Mouse (Mus musculus): Measurements from ENCODE around the gene Cog8.

The Cog8 gene

GRCm38 (mm10) chr8:107056076-107056972, at the start of gene Cog8, which contains the start of gene Nip7:
Cog8 (minus strand) TSS chr8:107056689.
Nip7 (plus strand) TSS chr8:107056877.
- peak; percentile 89 for DNase-seq (ENCODE audit: low spot score)

- peak; percentile 82 for DNase-seq (ENCODE audit: low spot score)
These were observed 48.1 kb upstream of the Cog8 start for GRCm38 (mm10) chr8:107104547-107104946.

- no peak for DNase-seq (ENCODE audit: low spot score)
These were observed 44.1 kb upstream of the Cog8 start for GRCm38 (mm10) chr8:107100635-107101034.

GRCm38 (mm10) chr8:107096366-107097036, 40.0 kb upstream of the Cog8 start, which contains the start of gene Terf2:
Terf2 (minus strand) TSS chr8:107096547.
- peak; percentile 83 for DNase-seq (ENCODE audit: low spot score)

GRCm38 (mm10) chr8:107095717-107096365, 39.4 kb upstream of the Cog8 start:
- DNase-seq (ENCODE audit: low spot score) = no peak

GRCm38 (mm10) chr8:107090531-107090930, 34.0 kb upstream of the Cog8 start:
- no peak for DNase-seq (ENCODE audit: low spot score)

GRCm38 (mm10) chr8:107088526-107089063, 32.1 kb upstream of the Cog8 start:
- no peak for DNase-seq (ENCODE audit: low spot score)

GRCm38 (mm10) chr8:107086018-107086417, 29.5 kb upstream of the Cog8 start:
- no peak for DNase-seq (ENCODE audit: low spot score)

GRCm38 (mm10) chr8:107085358-107085757, 28.9 kb upstream of the Cog8 start:
- DNase-seq (ENCODE audit: low spot score) = no peak

GRCm38 (mm10) chr8:107076239-107076888, 19.9 kb upstream of the Cog8 start:
- DNase-seq (ENCODE audit: low spot score) = no peak

GRCm38 (mm10) chr8:107074128-107074527, 17.6 kb upstream of the Cog8 start:
- DNase-seq (ENCODE audit: low spot score) = no peak

- no peak for DNase-seq (ENCODE audit: low spot score)
These were observed 17.2 kb upstream of the Cog8 start for GRCm38 (mm10) chr8:107073706-107074105.

GRCm38 (mm10) chr8:107065511-107066496, 9.3 kb upstream of the Cog8 start, which contains the start of gene Tmed6:
Tmed6 (minus strand) TSS chr8:107065644.
- DNase-seq (ENCODE audit: low spot score) = no peak

GRCm38 (mm10) chr8:107062613-107063012, 6.1 kb upstream of the Cog8 start:
- DNase-seq (ENCODE audit: low spot score) = no peak

GRCm38 (mm10) chr8:107056973-107057369, 482 bp upstream of the Cog8 start:
- DNase-seq (ENCODE audit: low spot score) = no peak

- DNase-seq (ENCODE audit: low spot score) = no peak
These were observed 4.4 kb downstream of the Cog8 start for GRCm38 (mm10) chr8:107052046-107052445.

- no peak for DNase-seq (ENCODE audit: low spot score)
These were observed 7.0 kb downstream of the Cog8 start for GRCm38 (mm10) chr8:107049480-107049879.

- peak; percentile 70 for DNase-seq (ENCODE audit: low spot score)
These were observed 8.2 kb downstream of the Cog8 start, which contains the start of gene Pdf for GRCm38 (mm10) chr8:107048061-107048941. Pdf (minus strand) TSS chr8:107048614.

- no peak for DNase-seq (ENCODE audit: low spot score)
These were observed 9.5 kb downstream of the Cog8 start for GRCm38 (mm10) chr8:107046976-107047375.

All from ovary, postnatal 14 days (tissue).